Mouse (Mus musculus) liver, embryonic 14.5 days (tissue): ENCODE data around the gene Gm37240. TPM values are rescaled to one million over a fixed set of nuclear protein-coding genes. Genes with fewer than 3 reads are reported as not detected.

Experiments
- ATAC-seq: fragments of 200-750 bp; cut with Nextera tagmentation; 2 replicates; pipeline ENCODE4 v1.8.0; 2017; ENCODE audit warnings: moderate number of reproducible peaks, mild to moderate bottlenecking, moderate library complexity; ENCODE audit not compliant: insufficient read depth
- DNase-seq, 3 experiments: peaks; one replicate each; pipeline ENCODE4 v3.0.0-alpha.2; 2012 to 2013; ENCODE audit warnings: low read depth in 3 of 3, low spot score in 3 of 3
- H3K27ac ChIP-seq: fragments of 300-500 bp; sonication (generic); 2 replicates; pipeline ENCODE4 v1.5.1; 2014; ENCODE audit warnings: moderate library complexity, mild to moderate bottlenecking, control low read depth, inconsistent platforms
- H3K27me3 ChIP-seq: fragments of 300-500 bp; sonication (generic); 2 replicates; pipeline ENCODE4 v1.6.1; 2014; ENCODE audit warnings: mild to moderate bottlenecking, low read length, moderate library complexity; ENCODE audit not compliant: control insufficient read depth, insufficient read depth
- H3K36me3 ChIP-seq: fragments of 300-500 bp; sonication (generic); replicated peaks from 2 replicates; pipeline ENCODE4 v1.6.1; 2014; ENCODE audit warnings: low read depth; ENCODE audit not compliant: control insufficient read depth, insufficient read depth
- H3K4me1 ChIP-seq, 2 experiments: fragments of 200-500 bp in 1 of 2; fragments of 300-500 bp in 1 of 2; sonication (generic) in 1 of 2; replicated peaks; 2 replicates each; pipeline ENCODE4 v1.6.1; 2012 to 2014; ENCODE audit warnings: antibody characterized with exemption in 1 of 2, inconsistent platforms in 1 of 2, low read length in 1 of 2; ENCODE audit not compliant: control insufficient read depth in 2 of 2, insufficient read depth in 2 of 2
- H3K4me2 ChIP-seq: fragments of 300-500 bp; sonication (generic); 2 replicates; pipeline ENCODE4 v1.6.1; 2014; ENCODE audit warnings: low read depth, mild to moderate bottlenecking, control low read depth, moderate library complexity
- H3K4me3 ChIP-seq, 2 experiments: fragments of 200-500 bp in 1 of 2; fragments of 300-500 bp in 1 of 2; sonication (generic) in 1 of 2; 2 replicates each; pipeline ENCODE4 v1.5.1; 2012 to 2014; ENCODE audit warnings: low read depth in 2 of 2, low read length in 2 of 2, mild to moderate bottlenecking in 2 of 2, control low read depth in 1 of 2, inconsistent platforms in 1 of 2, moderate library complexity in 1 of 2; ENCODE audit not compliant: insufficient read depth in 1 of 2
- H3K9ac ChIP-seq: fragments of 300-500 bp; sonication (generic); replicated peaks from 2 replicates; pipeline ENCODE4 v1.6.1; 2014; ENCODE audit warnings: mild to moderate bottlenecking, control low read depth, moderate library complexity
- H3K9me3 ChIP-seq: fragments of 300-500 bp; sonication (generic); 2 replicates; pipeline ENCODE4 v1.6.1; 2016; ENCODE audit warnings: low read length, mixed read lengths; ENCODE audit not compliant: control insufficient read depth
- CTCF ChIP-seq: IDR thresholded peaks from 2 replicates; pipeline ENCODE4 v1.5.1; 2016; ENCODE audit warnings: antibody characterized with exemption, low read depth, control low read depth
- EP300 ChIP-seq: IDR thresholded peaks from 2 replicates; pipeline ENCODE4 v1.6.1; 2016; ENCODE audit warnings: antibody characterized with exemption, low read depth
- WGBS: fragments of 180-500 bp; shearing (Covaris S2); extraction: QIAGEN DNeasy Blood & Tissue Kit; methylation state at CpG from one replicate; pipeline ENCODE4 v1.1.7; 2014; ENCODE audit not compliant: insufficient replicate concordance; 5-methylcytosine and 5-hydroxymethylcytosine counted together
- polyA plus RNA-seq, 2 experiments: library from polyadenylated mRNA; depleted of rRNA in 1 of 2; stranded (reverse) in 1 of 2; unstranded in 1 of 2; fragments of >200 nt; fragmentation: Nextera tagmentation in 1 of 2; extraction: Ambion mirVana in 1 of 2; gene quantifications; 2 replicates each; pipeline versions ENCODE4 v1.2.1 to v1.2.3; 2012 to 2014

Gm37240 gene
- polyA plus RNA-seq, 2 experiments, result 0.03 to 0.30 TPM

GRCm38 (mm10) chr3:85594452-85594851 is 292.9 kb downstream of the Gm37240 start:
- Histone ChIP-seq H3K36me3 (no peaks in the 10 kb centered on the region), H3K27ac (no peak overlapping the region), H3K4me3 (no peak overlapping the region), H3K4me1 (peaks cover 3 to 11% of the 10 kb centered on the region in 2 experiments; a peak in 3 of 4 replicates), H3K9me3 (no peaks in the 10 kb centered on the region), H3K9ac (no peak overlapping the region), H3K4me2 (no peak overlapping the region), H3K27me3 (no peaks in the 10 kb centered on the region)
- no peak for DNase-seq
- TF ChIP-seq CTCF, result no peak
- no peak for TF ChIP-seq EP300
- ATAC-seq, result no peak
- WGBS, result 75% methylated on average over 3 of the region's 3 CpGs

- Histone ChIP-seq H3K4me1 (peaks cover 6 to 19% of the 10 kb centered on the region in 2 experiments; a peak in 3 of 4 replicates), H3K9me3 (no peaks in the 10 kb centered on the region), H3K4me3 (no peak overlapping the region), H3K27me3 (no peaks in the 10 kb centered on the region), H3K36me3 (no peaks in the 10 kb centered on the region), H3K4me2 (peak overlapping the region; percentile 11; the same call in 1 of the 2 replicates), H3K9ac (no peak overlapping the region), H3K27ac (no peak overlapping the region)
- DNase-seq, result peak in 1 of 3 experiments; percentile 11
- TF ChIP-seq EP300 (no peak), CTCF (no peak)
- WGBS, result 51% methylated on average over 5 of the region's 5 CpGs
- ATAC-seq, result no peak
These were observed 294.6 kb downstream of the Gm37240 start for GRCm38 (mm10) chr3:85592640-85593252.

GRCm38 (mm10) chr3:85592067-85592466 is 295.3 kb downstream of the Gm37240 start:
- 17% methylated on average over 4 of the region's 4 CpGs for WGBS
- peak overlapping the region; percentile 35 for H3K4me2 ChIP-seq
- peak; percentile 76 for ATAC-seq

GRCm38 (mm10) chr3:85590090-85590754 is 297.1 kb downstream of the Gm37240 start:
- Histone ChIP-seq H3K9me3 (no peaks in the 10 kb centered on the region), H3K36me3 (no peaks in the 10 kb centered on the region), H3K4me2 (no peak overlapping the region), H3K4me1 (peaks cover 15 to 28% of the 10 kb centered on the region in 2 experiments), H3K4me3 (no peak overlapping the region), H3K27ac (no peak overlapping the region), H3K27me3 (no peaks in the 10 kb centered on the region), H3K9ac (no peak overlapping the region)
- ATAC-seq (no peak), DNase-seq (no peak)
- no peak for TF ChIP-seq EP300
- TF ChIP-seq CTCF, result no peak
- WGBS, result 83% methylated on average over 3 of the region's 3 CpGs

More at GRCm38 (mm10) chr3:85592067-85592466, 295.3 kb downstream of the Gm37240 start:
- no peaks in the 10 kb centered on the region for H3K9me3 ChIP-seq
- H3K9ac ChIP-seq, result no peak overlapping the region
- H3K27ac ChIP-seq, result no peak overlapping the region
- H3K4me3 ChIP-seq, result no peak overlapping the region
- DNase-seq, result peak; percentile 57 to 69 (median 60)
- no peaks in the 10 kb centered on the region for H3K36me3 ChIP-seq
- no peaks in the 10 kb centered on the region for H3K27me3 ChIP-seq
- peaks cover 6 to 19% of the 10 kb centered on the region in 2 experiments; a peak in 3 of 4 replicates for H3K4me1 ChIP-seq
- TF ChIP-seq CTCF (no peak), EP300 (peak; percentile 77)

GRCm38 (mm10) chr3:85588701-85589100 is 298.6 kb downstream of the Gm37240 start:
- 7% methylated on average over 2 of the region's 2 CpGs for WGBS
- no peaks in the 10 kb centered on the region for H3K27me3 ChIP-seq
- H3K4me2 ChIP-seq, result no peak overlapping the region
- H3K9ac ChIP-seq, result no peak overlapping the region
- peak in 2 of 3 experiments; percentile 28 to 52 for DNase-seq
- no peak overlapping the region; the same call in 1 of the 2 replicates for H3K27ac ChIP-seq
- peaks cover 15 to 33% of the 10 kb centered on the region in 2 experiments for H3K4me1 ChIP-seq
- TF ChIP-seq EP300 (no peak), CTCF (no peak)
- peak; percentile 74 for ATAC-seq
- H3K36me3 ChIP-seq, result no peaks in the 10 kb centered on the region
- no peak overlapping the region for H3K4me3 ChIP-seq
- H3K9me3 ChIP-seq, result no peaks in the 10 kb centered on the region
